Mouse (Mus musculus) intestine, embryonic 14.5 days (tissue): ENCODE measurements around the gene Enpp4. TPM values are rescaled to one million over a fixed set of nuclear protein-coding genes. Genes with fewer than 3 reads are reported as not detected.

Experiments
- ATAC-seq: fragments of 200-750 bp; cut with Nextera tagmentation; replicated peaks from 2 replicates; pipeline ENCODE4 v1.8.0; 2017; ENCODE audit warnings: low read depth, moderate number of reproducible peaks, moderate TSS enrichment, moderate library complexity; ENCODE audit not compliant: low FRiP score, low TSS enrichment
- DNase-seq: peaks from one replicate; pipeline ENCODE4 v3.0.0-alpha.2; 2018; ENCODE audit warnings: low spot score
- H3K27ac ChIP-seq: fragments of 300-500 bp; sonication (generic); 2 replicates; pipeline ENCODE4 v1.5.1; 2014; ENCODE audit warnings: low read depth, mild to moderate bottlenecking, control low read depth
- H3K27me3 ChIP-seq: fragments of 300-500 bp; sonication (generic); replicated peaks from 2 replicates; pipeline ENCODE4 v1.6.1; 2014; ENCODE audit warnings: low read length, control low read depth; ENCODE audit not compliant: control insufficient read depth, insufficient read depth
- H3K36me3 ChIP-seq: fragments of 300-500 bp; sonication (generic); 2 replicates; pipeline ENCODE4 v1.6.1; 2014; ENCODE audit warnings: low read length, control low read depth; ENCODE audit not compliant: control insufficient read depth, insufficient read depth
- H3K4me1 ChIP-seq: fragments of 300-500 bp; sonication (generic); replicated peaks from 2 replicates; pipeline ENCODE4 v1.6.1; 2014; ENCODE audit warnings: low read length, control low read depth, mixed read lengths; ENCODE audit not compliant: control insufficient read depth, insufficient read depth
- H3K4me2 ChIP-seq: fragments of 300-500 bp; sonication (generic); 2 replicates; pipeline ENCODE4 v1.6.1; 2014; ENCODE audit warnings: low read length
- H3K4me3 ChIP-seq: fragments of 300-500 bp; sonication (generic); 2 replicates; pipeline ENCODE4 v1.5.1; 2014; ENCODE audit warnings: low read depth, low read length, control low read depth, mixed read lengths
- H3K9ac ChIP-seq: fragments of 300-500 bp; sonication (generic); 2 replicates; pipeline ENCODE4 v1.6.1; 2014; ENCODE audit warnings: mild to moderate bottlenecking, low read length
- H3K9me3 ChIP-seq: fragments of 300-500 bp; sonication (generic); 2 replicates; pipeline ENCODE4 v1.6.1; 2016; ENCODE audit warnings: low read length, control low read depth; ENCODE audit not compliant: control insufficient read depth
- WGBS: fragments of 180-500 bp; shearing (Covaris S2); extraction: QIAGEN DNeasy Blood & Tissue Kit; methylation state at CpG from one replicate; pipeline ENCODE4 v1.1.7; 2014; 5-methylcytosine and 5-hydroxymethylcytosine counted together
- polyA plus RNA-seq: library from polyadenylated mRNA; unstranded; fragments of >200 nt; fragmentation: Nextera tagmentation; extraction: Ambion mirVana; gene quantifications from 2 replicates; pipeline ENCODE4 v1.2.1, GENCODE M21; 2014

Enpp4 gene
- polyA plus RNA-seq, result 5.8 and 6.2 TPM in 2 replicates

- Histone ChIP-seq H3K27me3 (no peaks in the 10 kb centered on the region), H3K27ac (no peak within 1 kb of the TSS; the same call in 1 of the 2 replicates), H3K36me3 (no peaks in the 10 kb centered on the region), H3K9ac (peak within 1 kb of the TSS; percentile 57), H3K4me1 (0 out of 2 replicates have a peak, but pooled peaks cover 3% of the 10 kb centered on the region), H3K4me3 (peak within 1 kb of the TSS; percentile 70), H3K9me3 (no peaks in the 10 kb centered on the region), H3K4me2 (peak within 1 kb of the TSS; percentile 91)
- WGBS, result under 1% methylated on average over 74 of the region's 76 CpGs
- DNase-seq (peak; percentile 92), ATAC-seq (peak; percentile 99)
Measured at GRCm38 (mm10) chr17:44105287-44106138, at the start of gene Enpp4. Gene Enpp4 (minus strand): TSS chr17:44105809.

- WGBS, result 72% methylated on average over 2 of the region's 2 CpGs
- ATAC-seq (no peak), DNase-seq (no peak)
- H3K9me3 ChIP-seq, result no peaks in the 10 kb centered on the region
- no peaks in the 10 kb centered on the region for H3K36me3 ChIP-seq
- H3K9ac ChIP-seq, result no peak overlapping the region
- H3K27ac ChIP-seq, result no peak overlapping the region
- H3K4me2 ChIP-seq, result no peak overlapping the region
- no peak overlapping the region for H3K4me3 ChIP-seq
- no peaks in the 10 kb centered on the region for H3K4me1 ChIP-seq
- no peaks in the 10 kb centered on the region for H3K27me3 ChIP-seq
Measured at GRCm38 (mm10) chr17:44155204-44155603, 49.6 kb upstream of the Enpp4 start.

GRCm38 (mm10) chr17:44153871-44154270 lies 48.3 kb upstream of the Enpp4 start:
- no peak overlapping the region for H3K9ac ChIP-seq
- DNase-seq (no peak), ATAC-seq (no peak)
- no peaks in the 10 kb centered on the region for H3K4me1 ChIP-seq
- no peaks in the 10 kb centered on the region for H3K27me3 ChIP-seq
- no peaks in the 10 kb centered on the region for H3K36me3 ChIP-seq
- H3K4me2 ChIP-seq, result no peak overlapping the region
- no peaks in the 10 kb centered on the region for H3K9me3 ChIP-seq
- WGBS, result 36% methylated on average over 5 of the region's 5 CpGs
- H3K27ac ChIP-seq, result no peak overlapping the region
- no peak overlapping the region for H3K4me3 ChIP-seq

- DNase-seq (peak; percentile 57), ATAC-seq (0 out of 2 replicates have a peak, but pooled peaks have one; percentile 26)
Measured at GRCm38 (mm10) chr17:44151889-44152288, 46.3 kb upstream of the Enpp4 start.

GRCm38 (mm10) chr17:44151130-44151529 lies 45.5 kb upstream of the Enpp4 start:
- peak; percentile 56 for DNase-seq
- H3K4me3 ChIP-seq, result no peak overlapping the region
- H3K4me1 ChIP-seq, result no peaks in the 10 kb centered on the region
- H3K9me3 ChIP-seq, result no peaks in the 10 kb centered on the region
- ATAC-seq, result no peak
- no peak overlapping the region for H3K9ac ChIP-seq
- H3K36me3 ChIP-seq, result no peaks in the 10 kb centered on the region
- H3K27ac ChIP-seq, result 0 out of 2 replicates have a peak overlapping the region, but pooled peaks have one; percentile 44
- H3K27me3 ChIP-seq, result no peaks in the 10 kb centered on the region
- no peak overlapping the region for H3K4me2 ChIP-seq
- 62% methylated on average over 3 of the region's 3 CpGs for WGBS

More at GRCm38 (mm10) chr17:44151889-44152288, 46.3 kb upstream of the Enpp4 start:
- Histone ChIP-seq H3K4me3 (no peak overlapping the region), H3K4me2 (no peak overlapping the region), H3K27me3 (no peaks in the 10 kb centered on the region), H3K9me3 (no peaks in the 10 kb centered on the region), H3K27ac (peak overlapping the region; percentile 44), H3K9ac (no peak overlapping the region), H3K36me3 (no peaks in the 10 kb centered on the region), H3K4me1 (no peaks in the 10 kb centered on the region)
- WGBS, result 60% methylated on average over 8 of the region's 8 CpGs

- H3K4me3 ChIP-seq, result no peak overlapping the region
- no peaks in the 10 kb centered on the region for H3K4me1 ChIP-seq
- H3K36me3 ChIP-seq, result no peaks in the 10 kb centered on the region
- H3K4me2 ChIP-seq, result no peak overlapping the region
- 79% methylated on average over 5 of the region's 5 CpGs for WGBS
- no peaks in the 10 kb centered on the region for H3K27me3 ChIP-seq
- peak; percentile 55 for DNase-seq
- no peak overlapping the region for H3K9ac ChIP-seq
- peak; percentile 93 for ATAC-seq
- no peaks in the 10 kb centered on the region for H3K9me3 ChIP-seq
- H3K27ac ChIP-seq, result peak overlapping the region; percentile 54; the same call in 1 of the 2 replicates
Measured at GRCm38 (mm10) chr17:44148109-44148846, 42.7 kb upstream of the Enpp4 start.

- Histone ChIP-seq H3K4me3 (no peak overlapping the region), H3K4me1 (no peaks in the 10 kb centered on the region), H3K36me3 (no peaks in the 10 kb centered on the region), H3K27ac (no peak overlapping the region), H3K27me3 (no peaks in the 10 kb centered on the region), H3K4me2 (no peak overlapping the region), H3K9me3 (no peaks in the 10 kb centered on the region), H3K9ac (no peak overlapping the region)
- no peak for ATAC-seq
- no peak for DNase-seq
- WGBS, result 68% methylated on average over 1 of the region's 1 CpGs
Measured at GRCm38 (mm10) chr17:44145806-44146205, 40.2 kb upstream of the Enpp4 start.

GRCm38 (mm10) chr17:44136863-44137640 lies 31.4 kb upstream of the Enpp4 start:
- Histone ChIP-seq H3K9ac (no peak overlapping the region), H3K4me2 (peak overlapping the region; percentile 37), H3K4me3 (peak overlapping the region; percentile 35), H3K27me3 (no peaks in the 10 kb centered on the region), H3K27ac (no peak overlapping the region), H3K4me1 (no peaks in the 10 kb centered on the region), H3K9me3 (no peaks in the 10 kb centered on the region), H3K36me3 (no peaks in the 10 kb centered on the region)
- no peak for ATAC-seq
- no peak for DNase-seq
- WGBS, result 78% methylated on average over 10 of the region's 10 CpGs
